Mouse (Mus musculus) urinary bladder, adult 2 months (tissue): Measurements from ENCODE around the gene Ak3. TPM values are rescaled to one million over a fixed set of nuclear protein-coding genes. Genes with fewer than 3 reads are reported as not detected.
"Not testable (repeated sequence)": the region's sequence is repeated elsewhere in the genome, so short reads cannot be mapped to it uniquely, and the experiment has no call there.

Experiments used
- DNase-seq: peaks from one replicate; pipeline ENCODE4 v3.0.0; 2022; ENCODE audit warnings: low spot score
- polyA plus RNA-seq: library from polyadenylated mRNA; depleted of rRNA; stranded (reverse); fragments of >200 nt; gene quantifications from 2 replicates; pipeline ENCODE4 v1.2.3, GENCODE M21; 2012

Gene Ak3
- polyA plus RNA-seq, 1 experiment = 96.5 TPM

GRCm38 (mm10) chr19:29044353-29044768, 3.4 kb downstream of the Ak3 start:
- no peak for DNase-seq

GRCm38 (mm10) chr19:29042647-29043046, 5.1 kb downstream of the Ak3 start:
- DNase-seq = no peak

- no peak for DNase-seq
Measured at GRCm38 (mm10) chr19:29042143-29042542, 5.6 kb downstream of the Ak3 start.

- no peak for DNase-seq
Measured at GRCm38 (mm10) chr19:29040206-29040605, 7.6 kb downstream of the Ak3 start.

- no peak for DNase-seq
Measured at GRCm38 (mm10) chr19:29039334-29039733, 8.4 kb downstream of the Ak3 start.

GRCm38 (mm10) chr19:29037541-29037940, 10.2 kb downstream of the Ak3 start:
- DNase-seq = no peak

GRCm38 (mm10) chr19:29037026-29037425, 10.7 kb downstream of the Ak3 start:
- DNase-seq = no peak

GRCm38 (mm10) chr19:29032662-29033061, 15.1 kb downstream of the Ak3 start:
- DNase-seq = no peak

GRCm38 (mm10) chr19:29031788-29032187, 16.0 kb downstream of the Ak3 start:
- no peak for DNase-seq

GRCm38 (mm10) chr19:29024391-29024947, 23.3 kb downstream of the Ak3 start:
- DNase-seq = no peak

- peak; percentile 9 for DNase-seq
Measured at GRCm38 (mm10) chr19:29021754-29022345, 25.9 kb downstream of the Ak3 start.

- no peak for DNase-seq
Measured at GRCm38 (mm10) chr19:29019647-29020046, 28.1 kb downstream of the Ak3 start.

GRCm38 (mm10) chr19:29016786-29017185, 31.0 kb downstream of the Ak3 start:
- no peak for DNase-seq

GRCm38 (mm10) chr19:29016204-29016765, 31.5 kb downstream of the Ak3 start:
- no peak for DNase-seq

- DNase-seq = no peak
Measured at GRCm38 (mm10) chr19:29015410-29016203, 32.2 kb downstream of the Ak3 start.

- DNase-seq = no peak
Measured at GRCm38 (mm10) chr19:29014466-29015055, 33.2 kb downstream of the Ak3 start.

- no peak for DNase-seq
Measured at GRCm38 (mm10) chr19:29011355-29011990, 36.3 kb downstream of the Ak3 start.

GRCm38 (mm10) chr19:29009046-29009445, 38.7 kb downstream of the Ak3 start:
- DNase-seq = no peak

- no peak for DNase-seq
Measured at GRCm38 (mm10) chr19:29008069-29008706, 39.6 kb downstream of the Ak3 start.

GRCm38 (mm10) chr19:29000321-29000720, 47.4 kb downstream of the Ak3 start:
- DNase-seq = not testable (repeated sequence)

GRCm38 (mm10) chr19:28997976-28998630, 49.7 kb downstream of the Ak3 start:
- no peak for DNase-seq
